Mouse (Mus musculus) c-Kit-positive CD71-positive TER-119-negative erythroid progenitor cells, embryonic 14.5 days (primary cell): Measurements from ENCODE around the gene Olfr1393.
"Not testable (repeated sequence)": the region's sequence is repeated elsewhere in the genome, so short reads cannot be mapped to it uniquely, and the experiment has no call there.

Experiments used
- DNase-seq: peaks from one replicate; pipeline ENCODE4 v3.0.0-alpha.2; 2013; ENCODE audit warnings: low read depth

The Olfr1393 gene

DNA sequence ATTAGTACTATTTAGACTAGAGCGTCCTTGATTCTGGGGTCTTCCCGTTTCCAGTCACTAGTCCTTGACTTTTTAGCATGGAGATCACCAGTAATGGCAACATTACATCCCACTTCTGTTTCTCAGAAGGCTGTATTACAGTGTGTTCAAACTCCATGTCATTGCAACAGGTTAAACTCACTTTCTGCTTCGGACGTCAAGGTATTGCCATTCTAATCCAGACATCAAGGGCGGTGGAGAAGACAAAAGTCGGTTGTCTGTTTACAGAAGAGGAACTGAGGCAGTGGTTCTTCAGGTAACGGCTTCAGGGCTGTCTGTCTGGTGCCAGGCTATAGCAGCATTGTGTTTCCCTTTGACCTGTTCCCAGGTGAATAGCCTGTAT lies 26.7 kb upstream of the Olfr1393 start:
- no peak for DNase-seq

DNA sequence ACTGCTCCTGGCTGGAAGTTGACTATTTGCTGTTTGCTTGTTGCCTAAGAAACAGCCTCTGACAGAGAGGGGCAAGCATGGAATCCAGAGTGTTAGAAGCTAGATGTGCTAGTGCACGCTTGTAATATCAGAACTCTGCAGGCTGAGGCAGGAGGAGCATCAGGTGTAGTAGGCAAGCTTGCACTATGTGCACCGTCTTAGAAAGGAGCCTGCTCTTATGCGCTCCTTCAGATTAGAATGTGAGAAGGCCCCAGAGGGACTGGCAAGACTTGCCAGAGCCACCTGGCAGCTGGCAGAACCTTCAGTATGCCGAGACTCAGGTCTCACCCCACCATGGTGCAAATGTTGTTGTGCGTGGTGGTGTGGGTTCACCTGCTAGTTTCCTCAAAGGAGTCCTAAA lies 26.1 kb upstream of the Olfr1393 start:
- DNase-seq, result no peak

DNA sequence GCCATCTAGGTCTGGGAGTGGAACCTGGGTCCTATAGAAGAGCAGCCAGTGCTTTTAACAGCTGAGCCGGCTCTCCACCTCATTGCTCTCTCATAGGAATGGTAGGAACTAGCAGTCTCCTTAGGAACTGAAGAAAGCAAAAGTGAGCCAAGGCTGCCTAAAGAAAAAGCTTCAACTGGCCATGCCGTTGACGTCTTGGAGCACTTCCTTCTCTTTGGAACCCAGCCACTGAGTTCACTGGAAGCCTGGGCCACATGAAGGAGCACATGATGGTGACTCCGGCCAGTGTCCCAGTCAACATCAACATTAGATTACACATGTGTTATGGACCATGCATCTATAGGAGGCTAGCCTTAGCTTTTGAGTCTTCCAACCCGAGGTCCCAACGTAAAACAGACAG lies 25.1 kb upstream of the Olfr1393 start:
- DNase-seq, result no peak

DNA sequence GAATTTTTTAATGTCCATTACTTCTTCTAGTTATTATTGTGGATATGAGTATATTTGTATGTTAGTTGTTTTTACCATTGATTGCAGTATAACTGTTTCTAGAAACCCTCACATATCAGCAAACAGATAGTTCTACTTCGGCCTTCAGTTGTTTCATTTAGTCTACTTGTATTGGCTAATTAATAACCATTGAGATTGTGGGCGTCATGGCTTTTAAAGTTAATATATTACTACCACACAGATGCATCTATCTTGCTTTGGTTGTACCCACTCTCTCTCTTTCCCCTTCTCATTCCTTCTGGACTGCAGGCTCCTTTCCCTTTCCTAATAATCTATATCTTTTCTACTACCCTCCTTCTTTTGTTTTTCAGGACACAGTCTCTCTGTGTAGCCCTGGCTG lies 18.8 kb upstream of the Olfr1393 start:
- DNase-seq, result no peak

DNA sequence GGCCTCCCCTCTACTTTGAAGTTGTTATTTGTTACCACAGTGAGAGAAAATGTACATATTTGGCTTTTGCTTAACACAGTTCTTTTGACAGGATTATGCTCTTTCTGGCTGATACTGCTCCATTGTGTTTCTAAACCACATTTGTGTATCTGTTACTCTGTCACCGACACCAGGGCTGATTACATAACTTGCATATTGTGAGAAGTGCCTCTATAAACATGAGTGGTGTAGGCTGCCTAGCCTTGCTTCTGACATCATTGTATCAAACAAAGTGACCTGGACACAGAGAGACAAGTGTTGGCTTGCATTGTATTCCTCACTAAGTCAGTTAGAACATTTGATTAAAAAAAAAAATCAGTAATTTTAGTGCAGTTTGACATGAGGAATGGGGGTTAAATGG lies 18.3 kb upstream of the Olfr1393 start:
- DNase-seq, result no peak

DNA sequence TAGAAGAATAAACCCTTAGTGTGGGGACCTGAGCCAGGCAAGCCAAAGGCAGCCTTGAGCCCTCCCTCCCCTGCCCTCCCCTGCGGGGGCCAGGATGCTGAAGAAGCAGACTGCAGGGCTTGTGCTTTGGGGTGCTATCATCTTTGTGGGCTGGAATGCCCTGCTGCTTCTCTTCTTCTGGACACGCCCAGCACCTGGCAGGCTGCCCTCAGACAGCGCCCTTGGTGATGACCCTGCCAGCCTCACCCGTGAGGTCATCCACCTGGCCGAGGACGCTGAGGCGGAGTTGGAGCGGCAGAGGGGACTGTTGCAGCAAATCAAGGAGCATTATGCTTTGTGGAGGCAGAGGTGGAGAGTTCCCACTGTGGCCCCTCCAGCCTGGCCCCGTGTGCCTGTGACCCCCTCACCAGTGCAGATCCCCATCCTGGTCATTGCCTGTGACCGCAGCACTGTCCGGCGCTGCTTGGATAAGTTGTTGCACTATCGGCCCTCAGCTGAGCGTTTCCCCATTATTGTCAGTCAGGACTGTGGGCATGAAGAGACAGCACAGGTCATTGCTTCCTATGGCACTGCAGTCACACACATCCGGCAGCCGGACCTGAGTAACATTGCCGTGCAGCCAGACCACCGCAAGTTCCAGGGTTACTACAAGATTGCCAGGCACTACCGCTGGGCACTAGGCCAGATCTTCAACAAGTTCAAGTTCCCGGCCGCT lies 17.3 kb upstream of the Olfr1393 start:
- DNase-seq, result no peak

DNA sequence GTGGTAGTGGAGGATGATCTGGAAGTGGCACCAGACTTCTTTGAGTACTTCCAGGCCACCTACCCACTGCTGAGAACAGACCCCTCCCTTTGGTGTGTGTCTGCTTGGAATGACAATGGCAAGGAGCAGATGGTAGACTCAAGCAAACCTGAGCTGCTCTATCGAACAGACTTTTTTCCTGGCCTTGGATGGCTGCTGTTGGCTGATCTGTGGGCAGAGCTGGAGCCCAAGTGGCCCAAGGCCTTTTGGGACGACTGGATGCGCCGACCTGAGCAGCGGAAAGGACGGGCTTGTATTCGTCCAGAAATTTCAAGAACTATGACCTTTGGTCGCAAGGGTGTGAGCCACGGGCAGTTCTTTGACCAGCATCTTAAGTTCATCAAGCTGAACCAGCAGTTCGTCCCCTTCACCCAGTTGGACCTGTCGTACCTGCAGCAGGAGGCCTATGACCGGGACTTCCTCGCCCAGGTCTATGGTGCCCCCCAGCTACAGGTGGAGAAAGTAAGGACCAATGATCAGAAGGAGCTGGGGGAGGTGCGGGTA lies 16.7 kb upstream of the Olfr1393 start:
- no peak for DNase-seq

DNA sequence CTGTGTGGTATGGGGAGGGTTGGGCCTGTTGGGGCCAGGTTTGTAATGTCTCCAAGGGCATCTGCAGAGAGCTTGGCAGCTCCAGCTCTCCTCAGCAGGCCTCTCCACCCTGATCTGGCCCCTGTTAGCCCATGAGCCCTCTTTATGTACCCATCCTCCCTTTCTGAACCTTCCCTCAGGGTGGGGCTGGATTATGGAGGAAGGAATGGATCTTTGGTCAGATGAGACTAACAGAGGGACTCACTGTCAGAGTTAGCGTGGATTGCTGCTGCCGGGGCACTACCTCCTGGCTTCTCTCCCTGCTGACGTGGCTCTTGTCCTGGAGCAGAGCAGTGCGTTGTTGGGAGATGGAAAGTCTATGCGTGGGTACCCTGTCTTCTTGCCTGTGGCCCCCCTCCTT lies 15.8 kb upstream of the Olfr1393 start:
- no peak for DNase-seq

DNA sequence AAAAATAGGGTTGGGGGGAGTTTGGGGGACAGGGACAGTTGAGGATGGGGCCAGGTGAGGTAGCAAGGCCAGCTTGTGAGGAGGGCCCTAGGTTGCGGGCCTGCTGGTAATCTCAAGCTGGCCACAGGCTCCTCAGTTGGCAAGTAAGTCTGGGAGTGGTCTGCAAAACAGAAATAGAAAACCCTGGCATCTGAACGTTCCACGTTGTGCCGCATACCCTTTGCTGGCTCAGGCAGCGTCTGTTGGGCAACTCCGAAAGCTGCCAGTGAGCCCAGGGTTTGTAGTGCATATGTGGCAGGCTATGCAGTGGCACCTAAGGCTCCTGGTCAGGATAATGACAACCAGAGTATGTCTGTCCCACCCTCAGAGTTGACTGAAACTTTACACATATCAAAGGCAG lies 15.0 kb upstream of the Olfr1393 start:
- DNase-seq, result no peak

DNA sequence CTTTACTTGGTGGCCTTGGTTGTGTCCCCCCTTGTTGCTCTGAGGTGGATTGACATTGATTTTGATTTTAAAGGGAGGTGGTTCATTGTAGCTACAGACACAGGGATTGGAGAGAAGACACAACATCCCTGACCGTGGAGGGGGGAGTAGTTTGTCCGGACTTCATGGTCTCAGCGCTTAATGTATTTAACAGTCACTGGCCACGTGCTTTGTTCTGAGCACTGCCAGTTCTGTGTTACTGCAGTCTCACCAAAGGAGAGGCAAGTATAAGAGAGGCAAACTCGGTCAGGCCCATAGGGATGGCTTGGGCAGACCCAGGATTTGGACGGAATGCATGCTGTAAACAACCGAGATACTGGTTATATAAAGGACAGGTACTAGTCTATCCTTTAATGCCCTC lies 14.0 kb upstream of the Olfr1393 start:
- no peak for DNase-seq

DNA sequence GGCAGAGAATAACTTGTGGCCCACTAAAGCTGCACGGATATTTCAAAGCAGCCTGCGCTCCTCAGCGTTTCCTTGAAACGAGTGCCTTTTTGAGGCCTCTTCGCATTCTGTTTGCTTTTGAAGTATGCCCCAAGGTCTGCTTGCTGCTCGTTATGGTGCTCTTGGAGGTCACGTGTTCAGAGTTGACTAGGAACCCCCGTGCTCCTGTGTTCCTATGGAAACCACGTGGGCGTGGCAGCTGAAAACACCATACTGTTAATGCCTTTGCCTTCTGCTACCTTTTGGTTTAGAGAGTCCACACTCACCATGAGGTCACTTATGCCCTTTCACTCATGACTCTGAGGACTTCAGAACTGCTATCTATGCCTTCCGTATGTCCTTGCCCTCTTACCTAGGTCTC lies 13.5 kb upstream of the Olfr1393 start:
- no peak for DNase-seq

DNA sequence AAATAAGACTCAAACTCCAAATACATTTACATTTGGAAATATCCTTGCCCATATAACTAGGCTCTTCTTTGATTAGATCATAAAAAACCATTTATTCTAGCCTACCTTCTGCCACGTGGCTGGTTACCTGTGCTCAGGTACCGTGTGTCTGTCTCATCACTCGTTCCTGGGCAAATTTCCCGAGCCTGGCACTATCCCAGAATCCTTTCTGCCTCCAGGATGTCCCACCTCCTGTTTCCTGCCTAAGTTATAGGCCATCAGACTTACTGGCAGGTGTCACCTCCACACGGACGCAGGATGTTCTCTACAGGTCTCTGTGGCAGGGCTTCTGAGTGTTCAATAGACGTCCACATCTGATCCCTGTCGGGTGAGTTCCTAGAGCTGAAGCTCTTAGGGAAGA lies 13.0 kb upstream of the Olfr1393 start:
- no peak for DNase-seq

DNA sequence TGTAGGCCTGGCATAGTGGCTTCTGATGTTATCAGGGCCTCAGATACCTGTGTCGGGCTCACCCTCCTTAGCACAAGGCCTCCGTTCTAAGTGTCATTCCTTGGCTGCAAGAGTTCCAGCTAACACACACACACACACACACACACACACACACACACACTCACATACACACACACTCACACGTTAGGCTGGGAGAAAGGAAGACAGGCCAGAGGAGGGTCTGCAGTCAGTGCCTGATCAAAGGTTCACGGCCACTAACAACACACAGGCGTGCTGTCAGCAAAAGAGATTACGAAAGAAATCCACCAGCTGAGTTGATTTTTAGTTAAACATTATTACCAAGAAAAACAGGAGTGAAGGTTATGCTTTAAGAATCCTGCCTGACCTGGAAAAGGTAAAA lies 11.4 kb upstream of the Olfr1393 start:
- no peak for DNase-seq

DNA sequence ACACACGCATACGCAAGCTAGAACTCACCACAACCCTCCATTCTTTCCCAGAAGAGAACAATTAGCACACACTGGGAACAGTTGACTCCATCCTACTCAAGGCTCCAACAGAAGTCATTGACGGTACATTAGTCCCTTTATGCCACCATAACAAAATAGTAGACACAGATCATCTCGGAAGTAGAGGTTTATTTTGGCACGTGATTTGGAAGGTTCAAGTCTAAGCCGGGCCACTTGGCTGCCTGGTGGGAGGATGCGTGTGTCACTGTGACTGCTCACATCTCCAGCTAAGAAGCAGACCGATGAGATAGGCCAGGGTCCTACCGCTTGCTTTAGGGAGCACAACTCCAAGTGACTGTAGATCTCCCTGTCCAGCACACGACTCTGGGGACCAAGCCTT lies 10.8 kb upstream of the Olfr1393 start:
- no peak for DNase-seq

DNA sequence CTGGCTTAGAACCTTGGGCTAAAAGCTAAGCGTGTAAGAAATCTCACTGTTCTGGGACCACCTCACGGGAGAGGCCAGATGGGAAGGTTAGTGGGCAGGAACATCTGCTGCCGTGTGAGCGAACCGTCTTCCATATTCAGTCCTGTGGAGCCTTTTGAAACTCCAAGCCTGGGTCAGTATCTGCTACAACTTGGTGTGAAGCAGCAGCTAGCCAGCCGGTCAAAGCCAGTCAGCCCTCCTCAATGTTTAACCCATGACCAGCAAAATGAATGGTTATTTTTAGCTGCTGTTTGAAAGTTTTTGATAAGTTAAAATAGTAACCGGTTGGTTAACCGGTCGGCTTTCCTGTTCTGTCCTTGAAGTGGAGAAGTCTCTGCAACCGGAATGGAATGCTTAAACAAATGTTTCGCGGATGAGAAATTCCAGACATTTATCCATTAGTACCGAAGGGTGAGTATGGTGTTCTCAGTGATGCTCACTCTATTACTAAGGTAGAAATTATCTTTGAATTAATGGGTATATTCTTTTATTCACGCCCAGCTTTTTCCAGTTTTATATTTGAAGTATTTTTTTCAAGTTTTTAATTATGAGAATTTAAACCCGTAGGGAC lies 10.0 kb upstream of the Olfr1393 start:
- no peak for DNase-seq

DNA sequence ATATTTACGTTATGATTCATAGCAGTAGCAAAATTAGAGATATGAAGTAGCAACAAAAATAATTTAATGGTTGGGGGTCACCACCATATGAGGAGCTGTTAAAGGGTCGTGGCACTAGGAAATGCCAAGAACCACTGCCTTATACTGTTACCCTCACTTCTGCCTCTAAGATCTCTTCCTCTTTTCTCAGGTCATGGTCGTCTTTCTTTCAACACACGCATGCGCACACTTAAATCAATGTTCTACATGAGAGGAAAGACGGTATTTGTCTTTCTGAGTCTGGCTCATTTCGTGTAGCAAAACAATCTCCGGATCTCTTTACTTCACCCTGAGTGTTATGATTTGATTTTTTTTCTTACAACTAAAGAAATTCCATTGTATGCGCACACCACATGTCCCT lies 8.3 kb upstream of the Olfr1393 start:
- no peak for DNase-seq

DNA sequence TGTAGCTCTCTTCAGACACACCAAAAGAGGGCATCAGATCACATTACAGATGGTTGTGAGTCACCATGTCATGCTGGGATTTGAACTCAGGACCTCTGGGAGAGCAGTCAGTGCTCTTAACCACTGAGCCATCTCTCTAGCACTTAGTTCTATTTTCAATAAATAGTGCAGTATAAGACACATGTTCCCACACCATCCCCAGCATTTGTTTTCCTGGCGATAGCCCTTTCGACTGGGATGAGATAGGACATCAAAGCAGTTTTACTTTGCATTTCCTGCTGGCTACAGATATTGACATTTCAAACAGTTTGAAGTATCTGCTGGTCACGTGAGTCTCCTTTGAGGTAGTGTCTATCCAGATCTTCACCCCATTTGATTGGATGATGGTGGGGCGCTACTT lies 7.7 kb upstream of the Olfr1393 start:
- DNase-seq, result no peak

DNA sequence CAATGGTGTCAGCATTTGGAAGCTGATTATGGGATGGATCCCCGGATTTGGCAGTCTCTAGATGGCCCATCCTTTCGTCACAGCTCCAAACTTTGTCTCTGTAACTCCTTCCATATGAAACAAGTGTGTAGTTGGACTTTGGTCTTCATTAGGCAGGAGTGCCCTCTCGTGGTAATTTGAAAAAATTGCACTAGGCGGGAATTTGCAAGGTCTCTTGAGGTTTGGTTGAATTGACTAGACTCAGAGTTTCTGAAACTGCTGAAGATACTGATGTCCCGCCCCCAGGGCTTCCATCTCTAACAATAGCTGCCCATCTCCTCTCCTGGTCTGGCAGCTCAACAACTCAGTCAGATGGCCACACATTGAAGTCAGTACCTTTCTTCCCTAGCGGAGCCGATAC lies 6.8 kb upstream of the Olfr1393 start:
- DNase-seq, result peak; percentile 42

DNA sequence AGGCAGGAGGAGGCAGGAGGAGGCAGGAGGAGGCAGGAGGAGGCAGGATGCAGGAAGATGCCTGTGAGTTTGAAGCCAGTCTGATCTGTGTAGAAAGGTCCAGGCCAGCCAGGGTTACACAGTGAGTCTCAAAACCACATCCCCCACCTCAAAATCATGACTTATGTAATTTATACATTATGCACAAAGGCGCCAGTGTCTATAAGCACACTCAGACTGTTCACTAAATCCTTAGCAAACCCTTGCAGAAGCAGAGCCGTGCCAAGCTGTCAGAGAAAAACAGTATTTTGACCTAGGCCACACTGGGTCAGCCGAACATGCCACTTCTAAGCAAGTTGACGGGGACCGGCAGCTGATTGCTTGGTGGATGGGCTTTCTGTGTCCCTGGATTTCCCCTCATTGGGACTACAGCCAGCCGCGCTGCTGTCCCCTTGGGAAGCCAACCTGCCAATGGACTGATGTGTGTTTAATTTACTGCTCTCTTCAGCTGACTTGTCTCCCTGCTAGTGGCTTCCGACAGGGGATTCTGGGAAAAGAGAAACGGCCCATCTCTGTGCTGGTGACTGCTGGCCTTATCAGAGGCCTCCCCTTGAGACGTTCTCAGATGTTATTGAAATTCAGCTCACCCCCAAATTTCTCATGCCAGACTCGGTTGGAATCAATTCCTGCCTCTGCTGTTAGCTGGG lies 4.1 kb upstream of the Olfr1393 start:
- no peak for DNase-seq

DNA sequence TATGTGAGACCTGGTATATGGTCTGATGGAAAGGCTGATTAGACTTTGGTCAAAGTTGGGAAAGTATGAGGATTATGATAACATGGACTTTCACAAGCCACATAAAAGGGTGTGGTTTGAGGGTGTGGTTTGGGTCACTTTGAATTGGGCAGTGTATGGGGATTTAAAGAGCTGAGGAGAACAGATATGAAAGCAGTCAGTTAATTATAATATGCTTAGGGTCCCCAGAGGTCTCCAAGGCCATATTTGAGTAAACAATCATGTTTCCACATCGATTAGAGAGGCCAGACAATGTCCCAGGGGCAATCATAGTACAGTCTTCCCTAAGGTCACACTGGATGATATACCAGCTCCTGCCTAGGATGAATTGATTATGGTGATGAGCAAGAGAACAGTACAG lies 6.9 kb downstream of the Olfr1393 start, which contains the start of gene Olfr1392:
Gene Olfr1392 (plus strand): TSS at position 301 of the 400 bp plus-strand sequence.
- not testable (repeated sequence) for DNase-seq

DNA sequence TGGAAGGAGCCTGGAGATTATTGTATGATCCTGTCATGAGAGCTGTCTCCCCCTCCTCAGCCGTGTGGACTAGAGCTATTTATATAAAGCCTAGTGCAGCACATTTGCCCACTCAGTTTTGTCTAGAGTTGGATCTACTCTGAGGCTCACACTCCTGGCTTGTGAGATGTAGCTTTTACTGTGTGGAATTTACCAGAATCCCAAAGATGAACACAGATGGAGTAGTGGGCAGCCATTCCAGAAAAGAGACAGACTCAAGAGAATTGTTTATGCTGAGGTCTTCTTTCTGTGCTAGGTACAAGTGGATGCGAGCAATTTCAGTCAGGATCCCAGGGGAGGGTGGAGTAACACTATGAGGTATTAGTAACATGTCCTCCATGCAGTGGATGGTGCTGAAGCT lies 9.1 kb downstream of the Olfr1393 start:
- no peak for DNase-seq

DNA sequence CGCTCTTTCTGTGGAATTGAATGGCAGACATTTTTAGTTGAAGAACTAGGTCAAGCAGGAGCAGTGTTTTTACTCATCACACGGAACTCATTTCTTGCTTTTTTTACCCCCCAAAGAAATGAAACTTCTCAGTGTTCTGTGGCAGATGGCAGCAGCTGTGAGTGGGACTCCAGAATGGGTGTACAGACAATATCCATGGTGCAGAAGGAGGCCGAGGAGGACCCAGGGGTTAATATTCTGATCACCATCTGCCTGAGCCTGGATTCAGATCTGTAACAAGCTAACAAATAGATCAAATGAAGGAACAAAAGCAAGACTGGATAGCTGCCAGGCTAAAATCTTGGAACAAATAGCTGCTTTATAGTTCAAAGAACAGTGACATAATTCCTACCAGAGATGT lies 14.7 kb downstream of the Olfr1393 start:
- DNase-seq, result no peak

DNA sequence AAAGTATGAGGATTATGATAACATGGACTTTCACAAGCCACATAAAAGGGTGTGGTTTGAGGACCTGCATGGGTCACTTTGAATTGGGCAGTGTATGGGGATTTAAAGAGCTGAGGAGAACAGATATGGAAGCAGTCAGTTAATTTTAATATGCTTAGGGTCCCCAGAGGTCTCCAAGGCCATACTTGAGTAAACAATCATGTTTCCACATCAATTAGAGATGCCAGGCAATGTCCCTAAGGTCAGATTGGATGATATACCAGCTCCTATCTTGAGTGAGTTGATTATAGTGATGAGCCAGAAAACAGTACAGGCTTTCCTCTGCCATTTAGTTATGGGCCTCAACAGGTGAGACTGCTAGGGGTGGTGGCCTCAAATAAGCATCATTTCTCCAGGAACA lies 26.3 kb downstream of the Olfr1393 start, which contains the start of gene Olfr10:
Gene Olfr10 (plus strand): TSS at position 301 of the 400 bp plus-strand sequence.
- DNase-seq, result no peak
